Mouse (Mus musculus) CD8-positive naive resting alpha-beta T cell, adult 2 months (primary cell): ENCODE measurements around the gene Cd3e.

Experiments used
- DNase-seq, 2 experiments: peaks; one replicate each; pipeline ENCODE4 v3.0.0; 2022; ENCODE audit warnings: low read depth in 2 of 2, low spot score in 2 of 2

Cd3e gene

DNA sequence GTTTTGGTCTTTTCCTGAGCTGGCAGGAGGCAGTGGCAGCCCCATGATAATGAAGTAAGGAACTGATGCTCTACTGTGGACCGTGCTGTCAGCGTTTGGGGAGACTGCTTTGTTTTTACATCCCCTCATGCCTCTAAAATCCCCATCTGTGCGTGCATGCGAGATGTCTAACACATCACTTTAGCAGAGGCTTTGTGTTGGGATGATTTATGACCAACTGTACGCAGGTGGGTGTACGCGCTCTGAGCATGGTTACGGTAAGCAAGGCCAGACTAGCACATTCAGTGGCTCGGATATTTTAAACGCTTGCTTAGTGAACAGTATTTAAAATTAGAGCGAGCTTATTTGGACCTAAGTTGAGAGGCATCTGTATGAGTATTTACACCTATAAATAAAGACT is 8.6 kb upstream of the Cd3e start:
- DNase-seq: no peak

DNA sequence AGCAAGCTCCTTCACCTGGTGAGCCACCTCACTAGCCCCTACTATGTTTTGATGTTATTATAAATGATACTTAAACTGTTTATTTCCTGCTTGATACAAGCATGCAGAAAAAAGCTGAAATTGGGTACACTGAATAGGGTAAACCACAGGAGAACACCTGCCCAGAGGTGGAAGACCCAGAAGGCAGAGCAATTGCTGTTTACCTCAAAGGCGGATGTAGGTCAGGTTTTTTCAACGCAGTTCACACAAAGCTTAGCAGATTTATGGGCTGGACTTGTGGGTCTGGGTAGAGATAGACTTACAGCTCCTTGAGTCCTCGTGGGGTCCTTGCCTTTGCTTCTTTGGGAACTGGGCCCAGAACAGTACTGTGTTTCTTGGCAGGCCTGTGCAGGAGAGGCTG is 6.4 kb upstream of the Cd3e start:
- peak; percentile 40 to 48 for DNase-seq

DNA sequence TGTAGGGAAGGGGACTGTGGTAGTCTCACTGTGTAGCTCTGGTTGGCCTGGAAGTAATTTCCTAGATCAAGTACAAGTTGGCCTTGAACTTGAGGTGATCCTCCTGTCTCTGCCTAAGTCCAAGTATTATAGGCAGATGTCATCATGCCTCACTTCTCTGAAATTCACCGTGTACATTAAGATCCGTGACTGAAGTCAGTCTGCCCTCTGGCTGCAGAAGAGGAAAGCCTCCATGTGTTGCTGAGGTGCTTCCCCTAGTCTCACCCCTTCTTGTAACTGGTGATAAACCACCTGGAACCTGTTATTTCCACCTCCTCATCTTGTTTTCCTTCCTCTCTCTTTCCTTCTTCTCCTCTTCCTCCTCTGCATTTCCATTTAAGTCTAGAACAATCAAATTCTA is 5.5 kb upstream of the Cd3e start:
- DNase-seq: peak in 1 of 2 experiments; percentile 22

DNA sequence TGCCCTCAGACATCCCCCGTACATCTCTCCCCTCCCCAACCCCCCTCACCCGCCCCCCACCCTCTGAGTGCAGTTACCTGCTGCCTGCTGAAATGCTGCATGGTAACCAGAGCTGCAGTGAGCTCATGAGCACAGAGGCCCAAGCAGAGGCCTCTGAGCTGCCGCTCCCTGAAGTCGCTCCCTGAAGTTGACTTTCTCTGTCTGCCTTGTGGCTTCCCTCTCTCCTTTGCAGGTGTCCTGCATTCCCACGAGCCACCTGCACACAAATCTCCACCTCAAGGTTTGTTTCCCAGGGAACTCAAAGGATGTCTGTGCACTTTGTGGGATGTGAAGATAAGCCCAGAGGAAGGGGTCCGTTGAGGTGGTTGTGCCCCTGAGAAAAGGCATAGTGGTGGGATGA is 1.9 kb upstream of the Cd3e start:
- DNase-seq: no peak

DNA sequence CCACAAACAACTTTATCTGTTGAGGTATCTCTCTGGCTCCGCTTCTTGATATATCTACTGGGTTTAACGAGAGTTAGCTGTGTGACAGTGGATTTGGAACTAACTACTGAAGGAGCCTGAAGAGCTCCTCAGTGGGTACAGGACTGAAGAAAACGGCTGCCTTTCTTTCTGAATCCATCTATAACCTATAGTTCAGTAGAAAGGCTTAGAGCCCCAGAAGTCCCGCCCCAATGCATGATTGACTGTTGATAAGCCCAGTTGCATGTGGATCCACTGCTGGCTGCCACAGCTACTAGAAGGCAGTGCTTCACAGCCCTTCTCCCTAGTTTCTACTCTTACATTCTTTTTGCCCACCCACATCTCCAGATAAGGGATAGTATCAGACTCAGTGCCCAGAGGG is 1.0 kb upstream of the Cd3e start:
- DNase-seq: peak; percentile 35 to 63

DNA sequence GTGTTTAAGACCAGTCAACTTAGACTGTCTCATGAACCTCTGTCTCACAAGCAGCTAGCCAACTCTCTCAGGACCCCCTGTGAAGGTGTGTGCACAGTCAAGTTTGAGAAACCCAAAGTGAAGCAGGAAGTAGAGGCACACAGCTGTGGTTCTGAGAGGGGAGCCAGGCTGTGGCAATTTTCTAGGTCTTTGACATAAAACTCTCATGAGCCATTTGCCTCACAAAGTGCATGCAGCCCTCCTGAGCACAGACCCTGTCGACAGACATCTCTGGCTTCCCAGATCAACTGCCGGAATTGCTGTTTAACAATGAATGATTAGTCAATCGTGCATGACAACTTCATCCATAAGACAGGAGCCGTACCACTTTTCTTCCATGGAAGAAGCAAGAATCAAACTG is 1.1 kb downstream of the Cd3e start:
- DNase-seq: no peak

DNA sequence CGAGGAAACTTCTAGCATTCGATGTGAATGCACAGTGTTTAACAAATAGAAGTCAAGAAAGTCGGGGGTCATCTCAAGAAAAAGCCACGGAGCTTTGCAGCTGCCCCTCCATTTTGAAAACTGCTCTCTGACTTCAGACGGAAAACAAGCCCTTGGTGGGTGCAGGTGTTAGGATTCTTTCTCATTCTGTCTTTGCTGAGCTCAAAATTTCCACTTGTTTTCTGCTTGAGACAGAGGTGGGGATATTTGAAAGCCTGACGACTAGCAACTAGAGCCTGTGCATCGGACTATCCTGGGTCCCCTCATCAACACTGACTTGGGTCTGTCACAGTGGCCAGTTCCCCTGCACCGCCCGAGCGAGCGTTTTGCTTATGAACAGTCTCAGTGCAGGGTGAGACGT is 2.0 kb downstream of the Cd3e start:
- no peak for DNase-seq

DNA sequence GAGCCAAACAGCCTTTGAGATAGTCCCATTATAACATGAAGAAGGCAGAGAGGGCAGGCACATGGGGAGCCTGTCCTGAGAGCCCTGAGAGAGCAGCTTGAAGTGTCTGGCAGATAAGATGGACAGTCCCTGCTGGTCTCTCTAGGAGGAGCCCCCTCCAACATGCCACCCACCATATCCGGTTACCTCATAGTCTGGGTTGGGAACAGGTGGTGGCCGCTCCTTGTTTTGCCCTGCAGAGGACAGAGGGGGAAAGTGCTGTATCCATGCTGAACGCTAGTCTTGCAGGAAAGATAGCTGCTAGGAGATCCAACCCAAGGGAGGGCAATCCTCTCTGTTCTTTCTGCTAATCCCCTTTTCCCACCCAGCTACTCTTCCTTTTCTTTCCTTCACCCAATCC is 9.2 kb downstream of the Cd3e start:
- no peak for DNase-seq

DNA sequence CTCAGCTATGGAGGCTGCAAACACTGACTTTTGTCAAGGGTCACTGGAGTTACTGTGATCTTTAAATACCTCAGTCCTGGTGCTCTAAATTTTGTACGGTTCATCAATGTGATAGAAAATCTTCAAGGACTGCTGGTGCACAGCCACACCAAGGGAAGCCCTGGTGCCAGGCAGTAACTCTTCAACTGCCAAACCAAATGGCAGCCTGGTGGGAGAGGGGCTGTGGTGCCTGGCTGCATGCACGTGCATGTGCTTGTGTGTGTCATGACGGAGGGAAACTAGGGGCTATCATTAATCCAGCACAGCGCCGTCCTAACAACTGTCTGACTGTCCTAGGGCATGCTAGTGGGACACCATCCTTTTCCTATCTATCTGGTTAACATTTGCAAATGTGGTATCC is 9.7 kb downstream of the Cd3e start:
- no peak for DNase-seq

DNA sequence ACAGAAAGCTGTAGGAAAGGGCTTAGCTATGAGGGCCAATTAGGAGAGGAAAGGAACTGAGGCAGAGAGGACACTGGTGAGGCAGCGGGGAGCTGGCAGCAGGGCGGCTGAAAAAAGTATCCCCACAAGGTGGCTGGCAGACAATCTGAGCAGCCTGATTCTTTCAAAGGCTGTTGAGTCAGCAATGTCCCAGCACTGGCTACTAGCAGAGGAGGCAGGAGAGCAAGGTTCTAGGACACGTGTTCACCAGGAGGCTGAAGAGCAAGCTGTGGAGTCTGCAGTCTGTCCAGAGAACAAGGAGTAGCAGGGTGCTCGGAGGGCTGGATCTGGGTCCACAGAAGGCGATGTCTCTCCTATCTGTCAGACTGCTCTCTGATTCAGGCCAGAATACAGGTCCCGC is 10.3 kb downstream of the Cd3e start:
- peak in 1 of 2 experiments; percentile 48 for DNase-seq

DNA sequence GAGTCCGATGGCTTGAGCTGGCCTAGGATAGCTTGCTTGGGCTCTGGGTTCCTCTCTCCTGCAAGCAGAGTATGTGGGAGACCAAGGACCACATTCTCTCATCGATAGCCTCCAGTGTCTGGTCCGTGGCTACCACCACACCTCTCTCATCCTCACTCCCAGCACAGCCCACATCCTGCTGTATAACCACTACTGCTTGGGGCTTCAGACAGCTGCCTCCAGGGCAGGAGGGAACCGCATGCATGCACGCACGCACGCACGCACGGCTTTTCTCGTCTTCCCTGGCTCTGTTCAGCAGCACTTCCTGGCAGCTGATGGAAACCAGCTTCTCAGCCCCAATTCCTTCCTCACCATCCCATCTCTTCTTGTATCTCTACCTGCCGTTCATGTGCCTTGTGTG is 11.3 kb downstream of the Cd3e start:
- peak; percentile 51 to 54 for DNase-seq

DNA sequence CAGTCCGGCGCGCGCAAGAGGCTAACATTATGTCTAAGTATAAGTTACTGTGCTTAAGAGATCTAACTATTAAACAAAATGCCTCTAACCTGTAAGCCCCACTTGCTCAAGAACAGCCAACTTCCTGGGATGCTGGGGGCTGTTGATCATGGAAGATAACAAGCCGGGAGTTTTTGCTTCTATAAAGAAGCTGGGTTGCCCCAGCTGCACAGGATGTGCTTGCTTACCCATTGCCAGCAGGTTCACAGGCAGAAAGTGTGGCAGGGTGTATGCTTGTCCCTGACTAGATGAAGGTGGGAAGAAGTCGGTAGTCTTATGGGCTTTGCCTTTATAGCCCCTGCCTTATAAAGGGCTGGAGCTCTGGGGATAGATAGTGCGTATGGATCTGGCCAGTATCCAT is 12.8 kb downstream of the Cd3e start:
- no peak for DNase-seq

DNA sequence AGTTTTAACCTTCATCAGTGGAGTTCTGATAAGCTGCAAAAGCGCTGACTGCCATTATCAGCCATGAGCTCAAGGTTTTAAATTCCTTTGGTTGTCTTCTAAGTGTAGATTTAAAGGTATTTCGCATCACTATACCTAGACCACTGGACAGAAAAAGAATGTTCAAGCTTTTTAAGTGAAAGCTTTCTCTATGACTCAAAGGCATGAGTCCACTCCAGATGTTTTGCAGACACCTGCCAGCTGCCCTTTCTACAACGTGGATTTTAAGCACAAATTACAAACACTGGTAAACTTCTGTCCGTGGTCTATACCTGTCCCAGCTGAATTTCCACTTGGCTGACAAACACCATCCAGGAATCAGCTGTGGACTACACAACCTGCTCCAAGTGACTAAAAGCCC is 14.5 kb downstream of the Cd3e start:
- no peak for DNase-seq

DNA sequence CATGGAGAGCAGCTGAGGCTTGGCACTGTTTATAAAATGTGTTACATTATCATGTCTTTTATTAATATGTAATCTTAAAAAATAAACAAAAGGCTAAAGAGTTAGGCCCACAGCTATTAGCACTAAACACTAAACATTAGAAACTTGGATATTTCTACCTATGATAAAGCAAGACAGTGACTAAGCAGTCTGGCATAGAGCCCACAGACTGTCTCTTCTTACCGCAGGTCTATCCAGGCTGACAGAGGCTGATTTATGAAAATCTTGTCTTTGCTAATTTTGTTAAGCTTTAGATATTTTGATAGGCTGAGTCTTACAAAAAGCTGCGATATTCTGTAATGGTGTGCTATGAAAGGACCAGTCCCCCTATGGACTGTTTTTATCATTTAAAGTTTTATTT is 16.2 kb downstream of the Cd3e start:
- no peak for DNase-seq

DNA sequence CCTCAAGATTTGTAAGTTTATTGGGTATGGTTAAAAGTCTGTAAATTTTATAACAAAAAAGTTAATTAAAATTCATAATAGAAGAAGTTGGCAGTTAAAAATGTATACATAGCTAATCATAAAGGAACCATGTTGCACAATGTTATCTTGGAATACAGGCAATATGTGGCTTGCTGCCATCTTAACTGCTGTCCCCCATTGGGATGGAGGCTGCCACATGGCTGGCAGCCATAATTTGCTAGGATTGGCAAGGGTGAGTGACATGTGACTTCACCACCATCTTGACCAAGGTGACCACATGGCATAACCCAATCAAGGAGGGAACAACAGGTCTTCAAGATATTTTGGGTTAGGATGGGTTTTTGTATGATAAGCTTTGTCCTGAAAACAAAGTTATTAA is 17.2 kb downstream of the Cd3e start:
- no peak for DNase-seq

DNA sequence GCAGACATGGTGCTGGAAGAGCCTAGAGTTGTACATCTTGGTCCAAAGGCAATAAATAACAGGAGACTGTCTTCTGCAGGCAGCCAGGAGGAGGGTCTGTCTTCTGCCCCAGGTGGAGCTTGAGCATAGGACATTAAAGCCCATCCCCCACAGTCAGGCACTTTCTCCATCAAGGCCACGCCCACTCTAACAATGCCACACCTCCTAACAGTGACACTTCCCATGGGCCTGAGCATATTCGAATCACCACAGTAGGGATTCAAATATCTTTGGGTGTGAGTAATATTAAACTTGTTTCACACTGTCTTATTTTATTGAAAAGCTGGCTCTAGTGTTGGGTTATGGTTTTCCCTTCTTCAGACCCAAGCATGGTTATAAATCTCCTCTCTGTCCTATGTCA is 17.6 kb downstream of the Cd3e start:
- DNase-seq: no peak

DNA sequence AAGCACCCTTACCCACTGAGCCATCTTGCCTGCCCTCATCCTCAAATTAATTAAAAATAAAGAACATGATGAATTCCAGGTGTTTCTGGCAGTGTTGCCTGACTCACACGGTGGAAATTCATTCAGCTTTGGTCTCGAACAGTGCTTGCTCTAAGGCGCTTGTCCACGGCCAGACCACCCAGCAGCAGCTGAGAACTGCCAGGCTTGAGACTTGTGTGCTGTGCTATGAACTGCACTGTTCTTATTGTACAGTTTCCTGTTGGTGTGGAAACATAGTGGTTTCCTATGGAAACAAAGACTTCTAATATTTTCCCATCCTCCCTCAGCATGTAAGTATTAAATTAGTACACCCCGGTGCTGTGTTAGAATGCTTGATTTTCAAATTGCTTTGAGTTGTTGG is 22.5 kb downstream of the Cd3e start:
- DNase-seq: no peak

DNA sequence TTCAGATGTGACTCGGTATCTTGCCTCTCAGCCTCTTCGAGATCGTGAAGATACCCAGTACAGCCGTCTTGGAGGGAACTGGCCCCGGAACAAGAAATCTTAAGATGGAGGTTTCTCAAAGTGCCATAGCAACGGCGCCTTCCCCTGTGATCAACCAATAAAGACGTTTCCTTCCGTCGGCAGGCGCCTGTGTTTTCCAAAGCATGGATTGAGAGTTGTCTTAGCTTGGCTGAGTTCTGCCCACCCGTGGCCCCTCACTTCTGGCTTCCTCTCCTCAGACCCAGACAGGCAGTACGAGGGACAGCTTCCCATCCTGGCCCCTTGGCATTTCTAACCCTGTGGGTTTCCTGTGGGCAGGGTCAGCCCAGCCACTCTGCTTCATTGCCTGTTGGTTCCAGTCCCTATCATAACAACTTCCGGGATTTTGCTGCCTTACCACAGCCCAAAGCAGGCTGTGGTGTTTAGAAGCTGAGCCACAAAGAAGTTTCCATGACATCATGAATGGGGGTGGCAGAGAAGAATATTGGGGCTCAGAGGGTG is 23.1 kb downstream of the Cd3e start:
- DNase-seq: peak; percentile 89 to 94

DNA sequence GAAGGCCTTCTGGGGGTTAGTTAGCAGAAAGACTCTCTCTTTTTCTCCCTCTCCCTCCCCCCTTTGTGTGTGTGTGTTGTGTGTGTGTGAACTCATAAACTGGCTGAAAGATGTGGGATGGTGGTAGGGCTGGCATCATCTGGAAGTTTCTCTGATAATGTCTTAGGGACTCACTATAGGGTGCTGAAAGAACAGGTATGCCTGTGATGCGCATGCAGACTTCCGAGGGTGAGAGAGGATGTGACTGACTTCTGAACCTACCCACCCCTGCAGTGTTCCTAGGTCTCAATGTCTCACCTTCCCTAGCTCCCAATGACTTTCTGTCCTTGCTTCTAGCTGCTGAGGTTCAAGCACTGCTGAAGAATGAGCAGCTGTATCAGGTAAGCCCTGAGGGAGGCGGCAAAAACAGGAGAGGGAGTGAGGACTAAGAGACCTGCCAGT is 23.7 kb downstream of the Cd3e start:
- DNase-seq: no peak

DNA sequence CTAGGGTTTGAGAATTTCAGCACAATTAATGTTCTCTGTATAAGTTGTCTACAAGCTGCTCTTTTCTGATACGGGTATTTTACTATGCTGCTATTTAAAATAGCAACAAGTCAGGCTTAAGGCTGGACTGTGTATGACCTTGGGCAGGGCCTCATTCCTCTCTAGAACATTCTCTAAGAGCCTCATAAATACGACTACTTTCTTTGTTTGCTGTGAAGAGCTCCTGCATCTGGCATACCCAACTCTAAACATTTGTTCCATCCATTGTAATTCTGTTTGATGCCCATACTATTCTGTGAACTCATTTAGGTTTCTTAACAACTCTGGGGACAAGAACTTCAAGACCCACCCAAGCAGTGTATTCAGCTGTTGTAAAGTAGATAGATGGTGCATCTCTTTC is 26.4 kb downstream of the Cd3e start:
- no peak for DNase-seq

DNA sequence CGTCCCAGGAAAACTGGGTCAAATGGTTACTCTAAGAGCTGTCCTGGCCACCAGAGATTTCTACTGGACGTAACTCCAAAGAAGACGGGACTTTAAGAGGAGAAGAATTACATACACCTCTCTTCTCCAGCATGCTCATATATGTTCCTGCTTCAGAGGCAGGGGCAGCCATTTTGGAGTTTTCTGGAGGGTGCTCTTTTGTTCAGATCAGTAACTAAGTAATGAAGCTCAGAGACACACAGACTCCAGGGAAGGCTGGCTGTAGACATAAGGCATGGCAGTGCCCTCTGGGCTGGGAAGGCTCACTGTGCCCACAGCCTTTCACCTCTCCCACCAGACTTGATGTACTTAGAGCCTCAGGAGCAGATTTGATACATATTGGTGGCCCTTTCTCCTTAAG is 26.9 kb downstream of the Cd3e start:
- DNase-seq: no peak

DNA sequence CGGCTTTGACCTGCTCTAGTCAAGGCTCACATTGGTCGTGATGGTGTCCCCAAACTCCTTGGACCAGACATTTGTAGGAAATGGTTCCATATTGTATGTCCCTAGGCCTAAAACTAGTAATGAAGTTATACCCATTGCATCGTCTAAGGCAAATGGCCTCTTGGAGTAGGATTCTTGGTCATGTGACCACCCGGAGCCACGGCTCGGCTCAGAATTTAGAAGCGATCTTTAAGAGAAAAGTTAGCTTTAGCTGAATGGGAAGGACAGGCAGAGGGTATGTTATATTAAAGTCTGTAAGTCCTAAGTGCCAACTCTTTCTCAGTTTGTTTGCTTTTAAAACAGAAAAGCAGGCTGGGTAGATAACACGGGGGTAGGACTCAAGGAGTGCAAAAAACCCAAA is 27.3 kb downstream of the Cd3e start:
- no peak for DNase-seq

DNA sequence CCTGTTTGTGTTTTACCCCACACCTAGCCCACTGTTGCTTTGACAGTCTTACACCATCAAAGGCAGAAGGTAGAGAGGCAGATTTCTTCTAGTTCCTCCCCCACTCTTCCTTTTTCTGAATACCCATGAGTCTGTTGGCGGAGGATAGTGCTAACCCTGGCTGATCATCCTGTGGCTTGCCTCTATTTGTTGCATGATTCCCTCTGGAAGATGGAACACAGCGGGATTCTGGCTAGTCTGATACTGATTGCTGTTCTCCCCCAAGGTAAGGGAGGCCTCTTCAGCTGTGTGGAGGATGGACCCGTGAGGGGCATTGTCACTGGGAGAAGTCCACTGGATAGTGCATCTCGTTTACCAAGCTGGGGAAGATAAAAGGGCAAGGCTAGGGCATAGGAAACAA is 27.8 kb downstream of the Cd3e start, which contains the start of gene Cd3d:
TSS of gene Cd3d (plus strand) at position 111 of the 400 bp plus-strand sequence.
- DNase-seq: peak; percentile 40 to 52

DNA sequence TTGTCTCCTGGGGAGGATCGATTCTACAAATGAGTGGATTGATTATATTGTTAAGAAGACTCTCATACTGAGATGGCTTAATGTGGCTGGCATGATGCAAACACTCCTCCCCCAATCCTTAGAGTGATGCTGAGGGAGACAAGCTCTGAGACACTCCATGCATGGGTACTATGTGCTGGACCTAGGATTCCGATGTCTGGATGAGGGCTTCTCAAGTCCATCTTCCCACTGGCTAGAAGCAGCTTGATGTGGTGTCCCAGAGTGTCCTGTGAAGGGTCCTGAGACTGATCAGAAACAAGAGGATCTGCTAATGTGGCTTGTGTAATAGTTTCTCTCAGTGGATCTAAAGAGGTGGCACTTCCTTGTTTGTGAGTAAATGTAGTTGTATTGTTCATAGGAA is 28.3 kb downstream of the Cd3e start:
- no peak for DNase-seq
